Mouse (Mus musculus): ENCODE measurements around the gene Gm10282.

- no peak for TF ChIP-seq CTCF (IDR thresholded peaks at IDR 0.05; ENCODE audit: low read depth, low read length)
- TF ChIP-seq POLR2A (IDR thresholded peaks at IDR 0.05; ENCODE audit: borderline replicate concordance, low read depth, low read length): no peak
Observed at GRCm38 (mm10) chr8:72267106-72267505, 38.0 kb downstream of the Gm10282 start.
